Mouse (Mus musculus) cortical plate, adult 2 months (tissue): Measurements from ENCODE around the gene Epha8. TPM values are rescaled to one million over a fixed set of nuclear protein-coding genes. Genes with fewer than 3 reads are reported as not detected.

Experiments used
- H3K27ac ChIP-seq: fragments of 200-500 bp; 2 replicates; pipeline ENCODE4 v1.5.1; 2012; ENCODE audit warnings: low read length, control low read depth, inconsistent platforms; ENCODE audit not compliant: insufficient read depth
- H3K4me1 ChIP-seq: fragments of 200-500 bp; 2 replicates; pipeline ENCODE4 v1.6.1; 2011; ENCODE audit warnings: low read length; ENCODE audit not compliant: control insufficient read depth, insufficient read depth
- H3K4me3 ChIP-seq: fragments of 200-500 bp; 2 replicates; pipeline ENCODE4 v1.5.1; 2011; ENCODE audit warnings: mild to moderate bottlenecking, low read length, control low read depth; ENCODE audit not compliant: insufficient read depth
- CTCF ChIP-seq: fragments of 200-500 bp; IDR thresholded peaks from 2 replicates; pipeline ENCODE4 v1.5.1; 2011; ENCODE audit warnings: mild to moderate bottlenecking, control low read depth, low read length; ENCODE audit not compliant: insufficient read depth; ENCODE audit errors: extremely low read depth
- POLR2A ChIP-seq: fragments of 200-500 bp; IDR thresholded peaks from 2 replicates; pipeline ENCODE4 v1.6.1; 2011; ENCODE audit warnings: mild to moderate bottlenecking, low read length, control low read depth; ENCODE audit not compliant: insufficient read depth; ENCODE audit errors: extremely low read depth
- polyA plus RNA-seq: library from polyadenylated mRNA; depleted of rRNA; stranded (reverse); fragments of >200 nt; gene quantifications from 2 replicates; pipeline ENCODE4 v1.2.3, GENCODE M21; 2012

Epha8 gene
- polyA plus RNA-seq, 1 experiment, result 12.3 TPM

DNA sequence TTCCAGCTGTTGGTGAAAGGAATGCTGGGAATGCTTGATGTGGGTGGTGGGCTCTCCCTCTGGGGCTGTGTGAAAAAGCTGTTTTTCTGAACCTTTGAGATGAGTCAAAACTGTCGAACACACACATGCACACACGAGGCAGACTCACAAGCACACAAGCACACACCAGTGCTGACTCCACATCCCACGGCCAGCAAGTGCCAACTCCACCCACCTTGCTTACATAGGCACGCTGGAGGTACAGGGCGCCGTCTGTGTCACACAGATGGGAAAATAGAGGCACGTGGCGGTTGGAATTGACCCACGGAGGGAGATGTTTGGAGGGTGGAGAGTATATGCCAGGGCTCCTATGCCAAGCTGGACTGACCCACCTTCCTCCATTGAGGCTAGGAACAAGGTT is 44.8 kb downstream of the Epha8 start:
- no peaks in the 10 kb centered on the region for H3K4me1 ChIP-seq
- no peak overlapping the region for H3K27ac ChIP-seq
- TF ChIP-seq POLR2A (no peak), CTCF (no peak)
- H3K4me3 ChIP-seq, result no peak overlapping the region

DNA sequence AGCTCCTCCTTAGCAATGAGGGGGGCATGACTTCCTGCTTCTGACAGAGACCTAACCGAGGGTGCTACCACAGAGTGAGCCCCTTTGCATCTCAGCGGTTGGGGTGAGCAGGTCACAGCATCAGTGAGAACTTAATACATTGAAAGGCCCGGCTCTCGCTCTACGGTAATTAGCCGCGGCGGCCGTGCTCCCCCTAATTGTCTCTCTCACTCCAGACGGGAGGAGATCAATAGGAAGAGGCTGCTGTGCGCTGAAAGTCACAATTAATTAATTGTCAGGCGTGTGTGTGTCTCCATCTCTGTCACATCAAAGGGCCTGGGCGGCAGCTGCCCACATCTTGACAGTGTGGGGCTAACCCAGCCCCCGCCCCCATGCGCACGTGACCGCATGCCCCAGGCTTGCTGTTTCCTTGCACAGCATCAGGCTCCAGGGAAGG is 45.4 kb downstream of the Epha8 start:
- H3K4me3 ChIP-seq, result no peak overlapping the region
- TF ChIP-seq POLR2A (no peak), CTCF (no peak)
- H3K4me1 ChIP-seq, result no peaks in the 10 kb centered on the region
- H3K27ac ChIP-seq, result no peak overlapping the region

DNA sequence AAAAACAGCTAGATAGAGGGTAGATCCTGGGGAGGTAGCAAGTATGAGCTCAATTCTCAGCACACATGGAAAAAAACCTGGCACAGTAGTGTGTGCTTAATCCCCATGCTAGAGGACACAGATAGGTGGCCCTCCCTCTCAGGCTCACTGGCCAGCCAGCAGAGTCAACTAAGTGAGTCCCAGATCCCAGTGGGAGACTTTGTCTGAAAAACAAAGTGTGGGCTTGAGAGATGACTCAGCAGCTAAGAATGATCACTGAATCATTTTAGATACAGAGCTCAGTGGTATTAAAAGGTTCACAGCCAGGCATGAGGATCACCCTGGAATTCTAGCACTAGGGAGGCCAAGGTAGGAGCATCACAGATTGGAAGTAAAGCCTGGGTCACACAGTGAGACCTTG is 48.8 kb downstream of the Epha8 start:
- Histone ChIP-seq H3K4me1 (no peaks in the 10 kb centered on the region), H3K27ac (no peak overlapping the region), H3K4me3 (no peak overlapping the region)
- TF ChIP-seq POLR2A, result no peak
- no peak for TF ChIP-seq CTCF

DNA sequence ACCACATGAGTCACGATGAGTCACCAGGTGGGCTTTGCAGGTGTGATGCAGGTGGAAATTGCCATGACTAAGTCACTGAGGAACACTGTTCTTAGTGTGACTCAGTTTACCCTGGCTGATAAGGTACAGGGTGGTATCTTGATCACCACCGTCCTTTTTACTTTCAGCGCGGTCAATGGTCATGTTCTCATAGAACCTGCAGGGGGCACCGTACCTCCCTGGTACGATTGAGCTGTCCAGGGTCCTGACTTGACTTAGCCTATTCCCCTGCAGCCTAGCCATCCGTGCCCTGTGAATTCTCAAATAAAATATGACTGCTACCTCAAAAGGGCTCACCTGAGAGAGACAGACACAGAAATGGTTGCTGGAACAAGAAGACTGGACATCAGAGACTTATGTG is 49.6 kb downstream of the Epha8 start:
- H3K4me1 ChIP-seq, result no peaks in the 10 kb centered on the region
- H3K4me3 ChIP-seq, result no peak overlapping the region
- no peak overlapping the region for H3K27ac ChIP-seq
- TF ChIP-seq POLR2A, result no peak
- peak; percentile 57 for TF ChIP-seq CTCF

DNA sequence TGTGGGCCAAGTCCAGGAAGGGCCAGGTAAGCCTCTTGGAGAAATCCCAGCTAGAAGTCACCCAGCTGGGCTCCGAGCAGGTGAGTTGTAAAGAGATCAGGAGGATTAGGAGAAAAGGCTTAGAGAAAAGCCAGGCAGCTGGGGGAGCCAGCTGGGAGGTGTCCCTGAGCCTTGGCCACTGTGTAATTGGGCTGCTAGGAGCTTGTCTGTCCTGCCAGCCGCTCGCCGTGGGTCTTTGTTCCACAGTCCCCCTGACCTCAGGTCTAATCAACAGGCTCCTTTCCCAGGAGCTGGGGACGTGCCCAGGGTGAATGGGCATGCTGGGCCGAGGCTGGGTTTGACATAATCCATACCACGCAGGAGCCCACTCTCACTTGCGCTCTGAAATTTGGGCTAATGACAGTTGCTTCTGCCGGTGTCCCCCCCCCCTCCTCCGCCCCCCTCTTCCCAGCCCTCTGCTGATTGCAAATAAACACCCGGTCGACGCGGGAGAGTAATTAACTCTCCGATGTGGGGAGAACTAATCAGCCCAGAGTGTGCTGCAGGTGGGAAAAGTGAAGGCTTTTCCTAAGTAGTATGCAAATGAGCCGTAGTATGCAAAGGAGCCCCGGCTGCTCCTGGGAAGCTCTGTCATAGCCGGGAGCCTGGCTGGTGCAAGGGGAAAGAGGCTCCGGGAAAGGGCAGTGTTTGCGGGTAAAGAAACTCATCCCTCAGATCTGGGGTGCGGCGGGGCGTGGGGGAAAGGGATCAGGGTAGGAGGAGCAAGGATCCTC is 51.7 kb downstream of the Epha8 start:
- TF ChIP-seq POLR2A (no peak), CTCF (no peak)

DNA sequence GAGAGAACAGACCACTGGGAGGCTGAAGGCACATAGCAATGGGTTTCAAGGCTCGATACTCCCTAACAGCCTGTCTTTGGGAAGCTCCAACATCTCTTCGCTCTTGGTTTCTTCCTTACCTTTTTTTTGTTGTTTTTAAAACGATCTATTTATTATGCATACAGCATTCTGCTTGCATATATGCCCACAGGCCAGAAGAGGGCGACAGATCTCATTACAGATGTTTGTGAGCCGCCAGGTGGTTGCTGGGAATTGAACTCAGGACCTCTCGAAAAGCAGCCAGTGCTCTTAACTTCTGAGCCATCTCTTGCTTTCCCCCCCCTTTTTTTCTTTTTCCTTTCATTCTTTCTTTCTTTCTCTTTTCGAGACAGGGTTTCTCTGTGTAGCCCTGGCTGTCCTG is 57.5 kb downstream of the Epha8 start:
- H3K27ac ChIP-seq, result no peak overlapping the region
- H3K4me1 ChIP-seq, result no peaks in the 10 kb centered on the region
- no peak; the same call in 1 of the 2 replicates for TF ChIP-seq CTCF
- TF ChIP-seq POLR2A, result no peak
- no peak overlapping the region for H3K4me3 ChIP-seq

More for the DNA sequence above, 51.7 kb downstream of the Epha8 start:
- Histone ChIP-seq H3K27ac (no peak overlapping the region), H3K4me1 (no peaks in the 10 kb centered on the region), H3K4me3 (no peak overlapping the region)

DNA sequence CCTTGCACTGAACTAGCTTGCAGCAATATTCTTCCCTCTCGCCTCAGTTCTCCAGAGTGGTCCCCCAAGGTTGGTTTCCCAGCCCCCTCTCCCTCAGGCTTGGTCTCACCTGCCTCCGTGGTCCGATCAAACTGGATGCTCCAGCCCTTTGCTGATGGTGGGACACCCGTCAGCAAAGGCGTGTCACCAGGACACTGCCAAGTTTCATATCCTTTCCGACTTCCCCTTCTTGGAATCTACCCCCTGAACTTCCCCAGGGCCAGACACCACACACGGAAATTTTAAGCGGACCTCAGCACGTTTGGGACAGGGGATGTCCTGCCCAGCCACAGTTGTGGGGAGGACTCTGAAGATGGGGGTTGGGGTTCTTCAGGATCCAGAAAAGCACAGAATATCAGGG is 58.0 kb downstream of the Epha8 start, which contains the start of gene C1qa:
TSS of gene C1qa (minus strand) at position 167 of the 400 bp plus-strand sequence.
- peak within 1 kb of the TSS; percentile 52; the same call in 1 of the 2 replicates for H3K27ac ChIP-seq
- no peaks in the 10 kb centered on the region for H3K4me1 ChIP-seq
- TF ChIP-seq CTCF (no peak), POLR2A (peak; percentile 37; the same call in 1 of the 2 replicates)
- peak within 1 kb of the TSS; percentile 9; the same call in 1 of the 2 replicates for H3K4me3 ChIP-seq

DNA sequence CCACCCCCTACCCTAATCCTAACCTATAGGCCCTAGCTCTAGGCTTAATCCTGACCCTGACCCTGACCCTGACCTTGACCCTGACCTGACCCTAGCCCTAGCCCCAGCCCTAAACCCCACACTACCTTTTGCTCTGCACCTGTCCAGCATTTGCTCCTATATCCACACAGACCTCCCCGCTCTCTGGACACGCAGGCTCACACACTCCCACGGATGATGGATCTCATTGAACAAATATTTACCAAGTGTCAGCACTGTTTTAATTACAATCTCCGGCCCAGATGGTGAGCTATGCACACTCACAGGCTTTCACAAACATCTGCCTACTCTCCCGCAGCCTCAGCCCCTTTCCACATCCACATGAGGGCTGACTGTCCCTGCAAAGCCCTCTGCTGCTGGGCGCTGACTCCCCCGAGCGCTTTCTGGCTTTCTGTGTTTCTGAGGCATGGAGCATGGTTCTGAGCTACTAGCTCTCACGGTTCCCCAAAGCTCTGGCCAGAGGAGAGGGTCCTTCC is 58.5 kb downstream of the Epha8 start:
- Histone ChIP-seq H3K27ac (peak overlapping the region; percentile 52; the same call in 1 of the 2 replicates), H3K4me1 (no peaks in the 10 kb centered on the region), H3K4me3 (peak overlapping the region; percentile 9; the same call in 1 of the 2 replicates)
- TF ChIP-seq POLR2A (no peak), CTCF (no peak)

DNA sequence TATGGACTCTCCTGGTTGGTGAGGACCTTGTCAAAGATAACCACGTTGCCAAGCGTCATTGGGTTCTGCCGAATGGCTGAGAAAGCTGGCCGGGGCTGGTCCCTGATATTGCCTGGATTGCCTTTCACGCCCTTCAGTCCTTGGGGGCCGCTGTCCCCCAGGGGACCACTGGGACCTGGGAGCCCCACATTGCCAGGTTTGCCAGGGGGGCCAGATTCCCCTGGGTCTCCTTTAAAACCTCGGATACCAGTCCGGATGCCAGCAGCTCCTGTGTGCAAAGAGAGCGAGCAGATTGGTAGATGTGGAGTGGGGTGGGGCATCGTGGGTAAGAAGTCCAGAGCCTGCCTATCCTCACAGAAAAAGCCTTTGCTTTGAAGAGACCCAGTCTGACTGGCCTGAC is 60.2 kb downstream of the Epha8 start:
- TF ChIP-seq POLR2A (no peak), CTCF (no peak)
- Histone ChIP-seq H3K4me3 (no peak overlapping the region), H3K27ac (no peak overlapping the region), H3K4me1 (no peaks in the 10 kb centered on the region)

DNA sequence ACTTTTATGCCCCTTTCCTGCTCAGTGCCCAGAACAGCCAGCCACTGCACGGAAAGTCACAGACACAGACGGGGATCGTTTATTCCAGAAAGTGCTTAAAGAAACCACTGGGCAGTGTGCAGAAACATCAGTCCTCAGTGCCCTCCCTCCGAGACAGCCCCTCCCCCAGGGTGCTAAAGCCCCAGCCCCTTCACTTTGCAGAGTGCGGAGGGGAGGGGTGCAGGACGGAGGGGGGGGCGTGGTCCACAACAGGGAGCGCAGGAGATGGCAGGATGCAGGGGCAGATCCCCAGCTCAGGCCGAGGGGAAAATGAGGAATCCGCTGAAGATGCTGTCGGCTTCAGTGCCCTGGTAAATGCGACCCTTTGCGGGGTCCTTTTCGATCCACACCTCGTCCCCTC is 60.8 kb downstream of the Epha8 start:
- no peak for TF ChIP-seq CTCF
- no peak for TF ChIP-seq POLR2A
- no peaks in the 10 kb centered on the region for H3K4me1 ChIP-seq
- H3K27ac ChIP-seq, result no peak overlapping the region
- no peak overlapping the region for H3K4me3 ChIP-seq
